Mouse (Mus musculus): Measurements from ENCODE around the gene Eml2.

GRCm38 (mm10) chr7:19227883-19228792, 51.9 kb downstream of the Eml2 start, which contains the start of gene Opa3:
- TF ChIP-seq FLI1 (IDR thresholded peaks at IDR 0.05; ENCODE audit: low read length) = no peak
- no peak for TF ChIP-seq GATA1 (IDR thresholded peaks at IDR 0.05; ENCODE audit: borderline replicate concordance, low read length)

All from megakaryocyte, embryonic 14.5 days (primary cell).